Mouse (Mus musculus): ENCODE data around the gene Neurod1. TPM values are rescaled to one million over a fixed set of nuclear protein-coding genes. Genes with fewer than 3 reads are reported as not detected.

Gene Neurod1
- polyA plus RNA-seq (2015; fragmentation: Nextera tagmentation; extraction: Ambion mirVana): 0.05 TPM in 1 of 2 replicates, not detected in the other

DNA sequence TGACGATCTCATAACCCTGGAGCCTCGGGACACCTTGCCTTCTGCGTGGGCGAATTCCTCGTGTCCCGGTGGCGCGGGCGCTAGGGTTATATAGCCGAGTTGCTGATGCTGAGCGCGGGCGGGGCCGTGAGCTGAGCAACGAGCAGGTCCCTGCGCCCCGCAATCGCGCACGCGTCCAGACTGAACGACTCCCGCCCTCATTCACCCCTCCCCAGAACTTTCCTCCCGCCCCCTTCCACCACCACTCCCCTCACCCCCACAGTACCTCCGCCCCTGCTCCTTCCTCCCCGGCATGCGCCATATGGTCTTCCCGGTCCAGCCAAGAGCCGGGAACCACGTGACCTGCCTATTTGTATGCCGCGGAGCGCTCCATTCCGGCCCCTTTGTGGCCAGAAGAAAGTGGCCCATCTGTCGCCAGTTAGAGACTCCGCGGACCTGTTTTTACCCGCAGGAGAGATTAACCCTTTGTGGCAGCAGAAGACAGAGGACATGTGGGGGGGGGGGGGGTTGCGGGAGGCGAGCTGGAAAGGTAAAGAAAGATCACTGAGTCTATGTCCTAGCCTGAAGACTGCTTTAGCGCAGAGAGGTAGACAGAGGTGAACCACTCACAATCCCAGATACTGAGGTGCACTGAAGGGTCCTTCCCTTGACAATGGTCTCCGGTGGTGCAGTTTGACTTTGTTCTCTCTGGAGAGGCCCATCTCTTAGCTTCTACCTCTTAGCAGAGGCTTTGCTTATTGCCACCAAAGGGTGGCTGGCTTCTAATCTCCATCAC, at the start of gene Neurod1, which contains the start of gene Cerkl:
Neurod1 (minus strand) TSS at position 177 of the 775 bp plus-strand sequence.
Cerkl (minus strand) TSS at position 211 of the 775 bp plus-strand sequence.

Other genes starting within 250 kb of the Neurod1 start
- 1.2 and 2.1 TPM in 2 replicates for gene Itga4, start 201.3 kb downstream of the Neurod1 start, polyA plus RNA-seq (2015; fragmentation: Nextera tagmentation; extraction: Ambion mirVana)
- gene Cerkl, start within 50 bp of the Neurod1 start, polyA plus RNA-seq (2015; fragmentation: Nextera tagmentation; extraction: Ambion mirVana): 0.63 and 0.96 TPM in 2 replicates
- gene Itprid2, start 178.6 kb upstream of the Neurod1 start, polyA plus RNA-seq (2015; fragmentation: Nextera tagmentation; extraction: Ambion mirVana): 10.4 and 14.3 TPM in 2 replicates

All from adrenal gland, postnatal 0 days (tissue).